Mouse (Mus musculus) ES-E14 (cell line): ENCODE measurements around the gene Col24a1. TPM values are rescaled to one million over a fixed set of nuclear protein-coding genes. Genes with fewer than 3 reads are reported as not detected.

Experiments
- DNase-seq: peaks from one replicate; pipeline ENCODE4 v3.0.0-alpha.2; 2013; ENCODE audit warnings: low read depth, low spot score
- H3K27ac ChIP-seq: 2 replicates; pipeline ENCODE4 v1.5.1; 2012; ENCODE audit warnings: low read depth, mild to moderate bottlenecking, low read length, moderate library complexity, mixed read lengths; ENCODE audit not compliant: poor library complexity, insufficient read depth, severe bottlenecking
- H3K36me3 ChIP-seq: 2 replicates; pipeline ENCODE4 v1.6.1; 2012; ENCODE audit warnings: mild to moderate bottlenecking, low read length, moderate library complexity, mixed read lengths; ENCODE audit not compliant: control insufficient read depth, poor library complexity, insufficient read depth, severe bottlenecking
- H3K4me1 ChIP-seq, 2 experiments: fragments of 150-350 bp in 1 of 2; sonication (generic) in 1 of 2; 2 replicates each; pipeline ENCODE4 v1.6.1; 2012; ENCODE audit warnings: low read length in 2 of 2, mild to moderate bottlenecking in 1 of 2, mixed read lengths in 1 of 2; ENCODE audit not compliant: control insufficient read depth in 2 of 2, insufficient read depth in 2 of 2, poor library complexity in 1 of 2
- H3K4me3 ChIP-seq, 2 experiments: fragments of 150-350 bp in 1 of 2; sonication (generic) in 1 of 2; 2 replicates each; pipeline ENCODE4 v1.5.1; 2012; ENCODE audit warnings: low read length in 2 of 2, low read depth in 1 of 2, mild to moderate bottlenecking in 1 of 2, mixed read lengths in 1 of 2; ENCODE audit not compliant: insufficient read depth in 1 of 2, poor library complexity in 1 of 2, severe bottlenecking in 1 of 2
- H3K9ac ChIP-seq: 2 replicates; pipeline ENCODE4 v1.6.1; 2012; ENCODE audit warnings: low read depth, mild to moderate bottlenecking, low read length, mixed read lengths; ENCODE audit not compliant: poor library complexity, insufficient read depth, severe bottlenecking
- H3K9me3 ChIP-seq: fragments of 150-350 bp; sonication (generic); 2 replicates; pipeline ENCODE4 v1.6.1; 2012; ENCODE audit warnings: low read depth, mild to moderate bottlenecking, low read length; ENCODE audit not compliant: control insufficient read depth, insufficient read depth
- CHD2 ChIP-seq: IDR thresholded peaks from 2 replicates; pipeline ENCODE4 v1.6.1; 2014; ENCODE audit warnings: mild to moderate bottlenecking, low read depth, low read length, inconsistent platforms
- HCFC1 ChIP-seq: IDR thresholded peaks from 2 replicates; pipeline ENCODE4 v1.6.1; 2012; ENCODE audit warnings: low read length, inconsistent platforms, borderline replicate concordance; ENCODE audit not compliant: insufficient read depth
- MAFK ChIP-seq: IDR thresholded peaks from 2 replicates; pipeline ENCODE4 v1.6.1; 2014; ENCODE audit warnings: mild to moderate bottlenecking, low read depth, low read length, inconsistent platforms; ENCODE audit not compliant: insufficient read depth
- ZC3H11A ChIP-seq: IDR thresholded peaks from 2 replicates; pipeline ENCODE4 v1.6.1; 2012; ENCODE audit warnings: low read depth, mild to moderate bottlenecking, inconsistent platforms, low read length, borderline replicate concordance
- ZNF384 ChIP-seq: IDR thresholded peaks from 2 replicates; pipeline ENCODE4 v1.6.1; 2012; ENCODE audit warnings: low read depth, low read length, inconsistent platforms
- in situ Hi-C, 2 experiments: fragments of 600-800 bp; cut with MboI; formaldehyde crosslinking; loops; one replicate each; pipeline ENCODE4 v1.15.1; 2025; ENCODE audit warnings: low sequenced_read_pairs in 2 of 2, inconsistent platforms in 1 of 2; ENCODE audit not compliant: unreplicated experiment in 2 of 2
- total RNA-seq: library from RNA; depleted of rRNA; stranded (reverse); fragments of 300-350 nt; gene quantifications from 2 replicates; pipeline ENCODE4 v1.2.3, GENCODE M21; 2012

Col24a1 gene
- total RNA-seq, 1 experiment: 0.09 TPM

DNA sequence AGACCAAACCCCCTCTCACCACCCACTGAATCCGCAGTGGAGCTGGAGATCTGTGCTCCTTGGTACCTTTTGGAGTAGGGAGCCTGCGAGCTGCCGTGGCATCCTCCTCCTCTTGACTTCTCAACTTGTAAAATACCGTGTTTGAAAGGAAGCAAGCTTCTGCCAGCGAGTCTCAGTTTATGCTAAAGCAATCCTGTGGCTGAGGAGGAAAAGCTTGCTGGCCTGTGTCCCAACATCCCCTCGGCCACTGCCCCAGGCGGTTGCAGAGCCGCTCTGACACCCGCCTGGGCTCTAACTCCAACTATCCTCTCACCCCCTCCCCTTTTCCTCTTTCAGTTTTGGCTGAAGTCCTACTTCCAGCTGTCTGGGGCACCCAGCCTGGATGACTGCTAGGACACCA, 935 bp downstream of the Col24a1 start:
- TF ChIP-seq HCFC1: no peak
- DNase-seq: no peak
- in situ Hi-C loops: no loop called here
- Histone ChIP-seq H3K27ac (no peak overlapping the region), H3K9me3 (no peaks in the 10 kb centered on the region), H3K9ac (no peak overlapping the region), H3K4me3 (peak overlapping the region; percentile 7 to 39; a peak in 3 of 4 replicates), H3K36me3 (no peaks in the 10 kb centered on the region), H3K4me1 (0 out of 4 replicates have a peak, but pooled peaks cover 0 to 3% of the 10 kb centered on the region in 2 experiments)

DNA sequence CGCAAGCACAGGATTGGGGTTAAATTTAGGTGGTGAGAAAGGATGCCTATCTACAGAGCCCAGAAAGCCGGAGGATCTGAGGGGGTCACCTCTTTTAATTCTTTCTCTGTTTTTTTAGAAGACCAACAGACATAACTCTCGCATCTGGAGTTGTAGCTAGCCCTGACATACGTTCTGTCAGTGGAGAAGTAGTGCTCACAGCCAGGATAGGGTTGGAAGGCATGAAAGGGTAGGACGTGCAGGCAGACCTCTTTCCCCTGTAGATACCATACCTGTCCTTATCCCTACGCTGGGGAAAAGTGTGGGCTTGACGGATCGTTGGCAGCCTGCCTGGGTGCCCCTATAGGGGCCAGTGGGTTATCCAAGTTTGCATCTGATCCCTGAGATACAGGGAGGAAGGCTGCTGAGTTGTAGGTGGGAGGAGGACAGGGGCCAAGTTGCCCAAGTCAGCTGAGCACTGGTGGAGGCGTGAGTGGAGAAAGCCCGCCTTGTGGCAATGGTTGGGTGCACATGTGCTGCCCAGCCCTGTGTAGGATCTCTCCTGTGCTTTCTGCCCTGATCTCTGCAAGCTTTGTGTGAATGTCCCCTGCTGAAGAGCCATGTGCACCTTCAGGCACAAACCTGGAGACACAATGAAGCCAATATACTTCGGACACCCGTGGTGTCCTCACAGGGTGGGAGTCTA, 1.5 kb downstream of the Col24a1 start:
- H3K4me3 ChIP-seq: peak overlapping the region in 1 of 2 experiments; percentile 39; a peak in 2 of 4 replicates
- H3K27ac ChIP-seq: no peak overlapping the region
- TF ChIP-seq ZC3H11A (no peak), MAFK (no peak), HCFC1 (no peak), CHD2 (no peak), ZNF384 (no peak)

DNA sequence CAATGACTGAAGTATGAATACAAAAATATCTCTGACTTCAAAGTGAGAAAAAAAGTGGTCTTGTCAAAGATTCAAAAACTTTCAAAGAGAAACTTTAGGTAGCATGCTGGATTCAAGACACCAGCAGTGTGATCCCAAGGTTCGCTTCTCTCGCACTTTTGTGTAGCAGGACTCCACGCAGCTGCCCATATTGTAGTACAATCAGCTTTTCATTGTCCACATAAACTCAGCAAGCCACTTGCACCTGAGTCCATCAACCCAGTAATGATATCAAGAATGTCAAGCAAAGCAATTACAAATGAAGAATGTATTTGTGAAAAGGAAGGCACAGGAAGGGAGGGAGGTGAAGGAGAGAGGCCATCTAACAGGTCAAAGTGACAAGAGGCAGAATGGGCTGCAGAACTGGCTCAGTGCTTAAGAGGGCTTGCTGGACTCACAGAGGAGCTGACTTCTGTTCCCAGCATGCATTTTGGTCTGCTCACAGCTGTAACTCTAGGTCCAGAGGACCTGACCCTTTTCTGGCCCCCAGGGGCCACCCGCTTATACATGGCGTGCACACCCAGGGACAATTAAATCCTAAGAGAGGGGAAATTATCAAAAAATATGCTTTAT, 7.8 kb downstream of the Col24a1 start:
- no peak for DNase-seq
- Histone ChIP-seq H3K4me1 (no peaks in the 10 kb centered on the region), H3K9ac (no peak overlapping the region), H3K27ac (no peak overlapping the region), H3K36me3 (no peaks in the 10 kb centered on the region), H3K9me3 (no peaks in the 10 kb centered on the region), H3K4me3 (no peak overlapping the region)
- TF ChIP-seq MAFK: no peak
- no peak for TF ChIP-seq HCFC1
- no peak for TF ChIP-seq CHD2
- no peak for TF ChIP-seq ZC3H11A
- no peak for TF ChIP-seq ZNF384
- in situ Hi-C loops: no loop called here

More for the DNA sequence above, 1.5 kb downstream of the Col24a1 start:
- H3K9me3 ChIP-seq: no peaks in the 10 kb centered on the region
- in situ Hi-C loops: no loop called here
- DNase-seq: no peak
- H3K36me3 ChIP-seq: no peaks in the 10 kb centered on the region
- H3K9ac ChIP-seq: no peak overlapping the region
- H3K4me1 ChIP-seq: 0 out of 4 replicates have a peak, but pooled peaks cover 0 to 3% of the 10 kb centered on the region in 2 experiments

DNA sequence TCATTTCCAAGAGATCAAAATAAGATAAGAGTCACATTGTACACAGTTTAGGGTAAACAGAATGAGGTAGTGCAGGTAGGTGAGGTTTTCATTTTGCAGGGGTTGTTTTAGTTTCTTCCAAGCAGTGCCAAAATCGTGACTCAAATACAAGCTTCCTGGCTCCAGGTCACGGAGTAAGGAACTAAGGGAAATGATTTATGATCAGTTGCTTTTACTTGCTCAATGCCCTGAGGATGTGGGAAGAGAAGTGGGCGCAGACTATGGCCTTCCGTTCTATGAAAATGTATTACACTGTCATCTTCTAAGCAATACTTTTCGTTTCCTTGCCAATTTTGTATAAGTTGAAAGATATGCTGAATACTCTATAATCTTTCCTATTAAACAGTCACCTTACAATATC, 13.0 kb downstream of the Col24a1 start:
- in situ Hi-C loops: no loop called here
- DNase-seq: no peak

DNA sequence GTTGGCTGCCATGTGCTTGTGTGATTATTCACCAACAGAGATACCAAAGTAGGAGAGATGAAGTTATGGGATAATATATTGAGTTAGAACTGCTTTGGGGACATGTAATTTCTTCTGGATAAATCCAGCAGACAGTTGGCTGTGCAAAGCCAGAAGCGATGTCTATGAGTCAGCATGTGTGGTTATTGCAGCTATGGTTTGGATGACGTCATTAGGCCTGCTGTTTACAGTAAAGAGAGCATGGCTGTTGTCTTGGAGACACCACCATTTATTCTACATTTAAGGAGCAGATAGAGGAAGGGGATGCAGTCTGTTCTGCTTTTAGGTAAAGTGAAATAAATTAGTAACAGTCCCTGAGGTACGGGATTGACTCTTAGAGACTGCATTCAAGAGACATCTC, 14.9 kb downstream of the Col24a1 start:
- DNase-seq: no peak

More for the DNA sequence above, 13.0 kb downstream of the Col24a1 start:
- no peak overlapping the region for H3K27ac ChIP-seq
- H3K9me3 ChIP-seq: no peaks in the 10 kb centered on the region
- H3K9ac ChIP-seq: no peak overlapping the region
- no peaks in the 10 kb centered on the region for H3K36me3 ChIP-seq
- no peaks in the 10 kb centered on the region for H3K4me1 ChIP-seq
- H3K4me3 ChIP-seq: no peak overlapping the region
- no peak for TF ChIP-seq MAFK
- TF ChIP-seq ZC3H11A: no peak
- no peak for TF ChIP-seq CHD2
- no peak for TF ChIP-seq HCFC1
- TF ChIP-seq ZNF384: no peak

More for the DNA sequence above, 14.9 kb downstream of the Col24a1 start:
- H3K9me3 ChIP-seq: no peaks in the 10 kb centered on the region
- H3K4me3 ChIP-seq: no peak overlapping the region
- TF ChIP-seq ZC3H11A (no peak), MAFK (no peak), ZNF384 (no peak), HCFC1 (no peak), CHD2 (no peak)
- H3K4me1 ChIP-seq: no peaks in the 10 kb centered on the region
- no peaks in the 10 kb centered on the region for H3K36me3 ChIP-seq
- no peak overlapping the region for H3K9ac ChIP-seq
- in situ Hi-C loops: no loop called here
- H3K27ac ChIP-seq: no peak overlapping the region
